Comparison of ENCODE assay signal across 35 mouse cellular contexts in genomic region chr14:110564621-110565020, GRCm38 (mm10).
"Had no signal": no experiment of that assay in that cellular context is flagged by ENCODE, and none has a peak within 500 bp of the region (broad histone marks: within the 10 kb centered on the region; RNA-seq: fewer than 3 reads in every experiment).

No protein-coding gene starts in this region.

- H3K36me3 ChIP-seq: heart, embryonic 10.5 days; heart, embryonic 12.5 days; heart, embryonic 13.5 days; heart, embryonic 15.5 days; hindbrain, embryonic 10.5 days; hindbrain, embryonic 12.5 days; hindbrain, embryonic 13.5 days; hindbrain, embryonic 15.5 days; intestine, embryonic 15.5 days; kidney, embryonic 15.5 days had no signal

- DNase-seq: heart, postnatal 10 days; heart, postnatal 14 days; heart, postnatal 36 days; heart, postnatal 4 days; kidney, adult 11 months; kidney, adult 18-20 months; kidney, adult 2 months; kidney, adult 8-10 months; kidney, adult 9 months; kidney, postnatal 10 days; kidney, postnatal 14 days; kidney, postnatal 25 days; kidney, postnatal 36 days; kidney, postnatal 4 days; layer of hippocampus, adult 9-11 months; layer of hippocampus, postnatal 36 days had no signal

- H3K9me3 ChIP-seq: heart, embryonic 10.5 days; heart, embryonic 12.5 days; heart, embryonic 13.5 days; heart, embryonic 15.5 days; hindbrain, embryonic 10.5 days; hindbrain, embryonic 12.5 days; hindbrain, embryonic 13.5 days; hindbrain, embryonic 15.5 days; intestine, embryonic 15.5 days; kidney, embryonic 15.5 days had no signal

- H3K4me2 ChIP-seq: heart, embryonic 11.5 days; heart, embryonic 12.5 days; heart, embryonic 13.5 days; heart, embryonic 15.5 days; hindbrain, embryonic 12.5 days; hindbrain, embryonic 13.5 days; hindbrain, embryonic 14.5 days; hindbrain, embryonic 15.5 days; intestine, embryonic 15.5 days; kidney, embryonic 15.5 days had no signal

- H3K9ac ChIP-seq: heart, embryonic 12.5 days; heart, embryonic 13.5 days; heart, embryonic 15.5 days; hindbrain, embryonic 12.5 days; hindbrain, embryonic 13.5 days; hindbrain, embryonic 14.5 days; hindbrain, embryonic 15.5 days; intestine, embryonic 15.5 days; kidney, embryonic 15.5 days had no signal

- ATAC-seq: hindbrain, embryonic 16.5 days; hindbrain, postnatal 0 days; inflammation-experienced regulatory T-cells, adult 6 months; intestine, embryonic 15.5 days; intestine, embryonic 16.5 days; intestine, postnatal 0 days had no signal

- H3K4me3 ChIP-seq: heart, embryonic 10.5 days; heart, embryonic 12.5 days; heart, embryonic 13.5 days; heart, embryonic 15.5 days; hindbrain, embryonic 10.5 days; hindbrain, embryonic 12.5 days; hindbrain, embryonic 13.5 days; hindbrain, embryonic 15.5 days; intestine, embryonic 15.5 days; kidney, embryonic 15.5 days; layer of hippocampus, adult 2 months had no signal

- H3K27ac ChIP-seq: heart, embryonic 10.5 days; heart, embryonic 13.5 days; heart, embryonic 15.5 days; hindbrain, embryonic 10.5 days; hindbrain, embryonic 12.5 days; hindbrain, embryonic 13.5 days; hindbrain, embryonic 14.5 days; hindbrain, embryonic 15.5 days; hindbrain, postnatal 0 days; intestine, embryonic 15.5 days; kidney, embryonic 15.5 days; kidney, postnatal 0 days; layer of hippocampus, adult 2 months had no signal

- H3K27me3 ChIP-seq: heart, embryonic 12.5 days; heart, embryonic 13.5 days; heart, embryonic 15.5 days; hindbrain, embryonic 12.5 days; hindbrain, embryonic 13.5 days; hindbrain, embryonic 15.5 days; intestine, embryonic 15.5 days; kidney, embryonic 15.5 days had no signal

- H3K4me1 ChIP-seq: heart, embryonic 10.5 days; heart, embryonic 12.5 days; heart, embryonic 13.5 days; heart, embryonic 15.5 days; hindbrain, embryonic 10.5 days; hindbrain, embryonic 12.5 days; hindbrain, embryonic 13.5 days; hindbrain, embryonic 15.5 days; intestine, embryonic 15.5 days; kidney, embryonic 15.5 days had no signal
